Mouse (Mus musculus) stomach, embryonic 16.5 days (tissue): ENCODE data around the gene Atp2a1. TPM values are rescaled to one million over a fixed set of nuclear protein-coding genes. Genes with fewer than 3 reads are reported as not detected.

Experiments used
- ATAC-seq: fragments of 200-750 bp; cut with Nextera tagmentation; 2 replicates; pipeline ENCODE4 v1.8.0; 2017; ENCODE audit warnings: moderate number of reproducible peaks, moderate TSS enrichment; ENCODE audit not compliant: insufficient read depth, low FRiP score
- H3K27ac ChIP-seq: fragments of 300-500 bp; sonication (generic); 2 replicates; pipeline ENCODE4 v1.5.1; 2014; ENCODE audit warnings: low read length
- H3K27me3 ChIP-seq: fragments of 300-500 bp; sonication (generic); 2 replicates; pipeline ENCODE4 v1.6.1; 2014; ENCODE audit warnings: low read length, control low read depth, mixed read lengths; ENCODE audit not compliant: control insufficient read depth, insufficient read depth
- H3K36me3 ChIP-seq: fragments of 300-500 bp; sonication (generic); 2 replicates; pipeline ENCODE4 v1.6.1; 2014; ENCODE audit warnings: low read length; ENCODE audit not compliant: control insufficient read depth, insufficient read depth
- H3K4me1 ChIP-seq: fragments of 300-500 bp; sonication (generic); 2 replicates; pipeline ENCODE4 v1.6.1; 2014; ENCODE audit warnings: low read length, control low read depth, mixed read lengths; ENCODE audit not compliant: control insufficient read depth, insufficient read depth
- H3K4me2 ChIP-seq: fragments of 300-500 bp; sonication (generic); 2 replicates; pipeline ENCODE4 v1.6.1; 2014; ENCODE audit warnings: low read depth, low read length, mixed read lengths
- H3K4me3 ChIP-seq: fragments of 300-500 bp; sonication (generic); replicated peaks from 2 replicates; pipeline ENCODE4 v1.5.1; 2014; ENCODE audit warnings: mild to moderate bottlenecking, low read length
- H3K9ac ChIP-seq: fragments of 300-500 bp; sonication (generic); 2 replicates; pipeline ENCODE4 v1.6.1; 2014; ENCODE audit warnings: low read length
- H3K9me3 ChIP-seq: fragments of 300-500 bp; sonication (generic); replicated peaks from 2 replicates; pipeline ENCODE4 v1.6.1; 2016; ENCODE audit warnings: low read length, control low read depth; ENCODE audit not compliant: control insufficient read depth
- WGBS: fragments of 180-500 bp; shearing (Covaris S2); extraction: QIAGEN DNeasy Blood & Tissue Kit; methylation state at CpG from one replicate; pipeline ENCODE4 v1.1.7; 2014; 5-methylcytosine and 5-hydroxymethylcytosine counted together
- polyA plus RNA-seq: library from polyadenylated mRNA; unstranded; fragments of >200 nt; fragmentation: Nextera tagmentation; extraction: Ambion mirVana; gene quantifications from 2 replicates; pipeline ENCODE4 v1.2.1, GENCODE M21; 2015

The Atp2a1 gene
- polyA plus RNA-seq, 1 experiment from 2014 or later = 110 TPM

DNA sequence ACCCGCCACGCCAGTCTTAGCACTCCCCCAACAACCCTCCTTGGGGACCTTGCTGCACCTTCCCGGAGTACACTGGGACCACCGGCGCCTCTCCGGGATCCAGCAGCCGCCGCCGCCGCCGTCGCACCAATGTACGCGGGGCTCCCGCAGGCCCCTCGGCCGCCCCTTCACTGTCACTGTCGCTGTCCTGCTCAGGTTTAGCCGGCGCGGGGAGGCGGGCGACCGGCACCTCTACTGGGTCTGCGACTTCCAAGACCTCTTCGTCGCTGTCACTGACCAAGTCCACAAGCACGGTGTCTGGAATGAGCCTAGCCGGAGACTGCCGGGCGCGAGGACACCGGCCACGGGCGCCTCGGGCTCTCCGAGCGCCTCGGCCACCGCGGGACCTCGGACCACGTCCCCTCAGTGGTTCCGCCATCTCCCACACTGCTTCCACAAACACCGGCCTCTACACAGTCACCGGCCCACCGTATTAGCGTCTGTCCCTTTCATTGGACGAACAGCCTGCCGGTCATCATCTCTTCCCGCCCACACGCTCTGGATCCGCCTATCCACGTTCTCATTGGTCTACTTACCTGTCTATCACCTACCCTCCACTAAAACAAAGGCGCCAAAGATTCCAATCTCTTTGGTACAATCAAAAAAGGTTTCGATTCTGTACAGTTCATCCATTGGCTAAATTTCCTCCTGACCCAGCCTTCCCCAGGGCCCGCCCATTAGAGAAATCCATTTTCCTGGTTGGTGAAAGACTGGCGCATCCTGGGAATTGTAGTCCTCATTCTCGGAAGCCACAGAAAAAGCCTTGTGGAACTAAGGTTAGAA lies 66.4 kb downstream of the Atp2a1 start, which contains the start of gene Nfatc2ip:
Nfatc2ip (minus strand) TSS at position 440 of the 822 bp plus-strand sequence.
- peak; percentile 100 for ATAC-seq
- Histone ChIP-seq H3K27ac (peak within 1 kb of the TSS; percentile 38; the same call in 1 of the 2 replicates), H3K4me2 (peak within 1 kb of the TSS; percentile 88), H3K4me1 (peaks cover 6% of the 10 kb centered on the region; the same call in 1 of the 2 replicates), H3K4me3 (peak within 1 kb of the TSS; percentile 94), H3K27me3 (no peaks in the 10 kb centered on the region), H3K36me3 (no peaks in the 10 kb centered on the region), H3K9me3 (no peaks in the 10 kb centered on the region), H3K9ac (peak within 1 kb of the TSS; percentile 89)
- WGBS = under 1% methylated on average over 59 of the region's 59 CpGs

Other genes with a start within 250 kb of the Atp2a1 start
- 8.1 and 9.7 TPM in 2 replicates for gene Sbk1, start 190.5 kb downstream of the Atp2a1 start, polyA plus RNA-seq
- gene Lat, start 93.5 kb downstream of the Atp2a1 start, polyA plus RNA-seq = 0.51 and 2.0 TPM in 2 replicates
- gene Spns1, start 85.7 kb downstream of the Atp2a1 start, polyA plus RNA-seq = 48.1 and 52.4 TPM in 2 replicates
- gene Nfatc2ip, start 66.4 kb downstream of the Atp2a1 start, polyA plus RNA-seq = 1.1 and 1.4 TPM in 2 replicates
- 0.62 and 0.75 TPM in 2 replicates for gene Cd19, start 48.2 kb downstream of the Atp2a1 start, polyA plus RNA-seq
- gene Rabep2, start 34.3 kb downstream of the Atp2a1 start, polyA plus RNA-seq = 28.0 and 31.5 TPM in 2 replicates
- 40.9 and 42.1 TPM in 2 replicates for gene Sh2b1, start 12.3 kb upstream of the Atp2a1 start, polyA plus RNA-seq
- 140 and 154 TPM in 2 replicates for gene Tufm, start 24.3 kb upstream of the Atp2a1 start, polyA plus RNA-seq
- gene Atxn2l, start 40.3 kb upstream of the Atp2a1 start, polyA plus RNA-seq = 31.2 and 33.4 TPM in 2 replicates
- gene Eif3c, start 103.3 kb upstream of the Atp2a1 start, polyA plus RNA-seq = 165 and 176 TPM in 2 replicates
- gene Apobr, start 121.8 kb upstream of the Atp2a1 start, polyA plus RNA-seq = 1.4 and 2.2 TPM in 2 replicates
- gene Cln3, start 122.7 kb upstream of the Atp2a1 start, polyA plus RNA-seq = 30.4 and 33.3 TPM in 2 replicates
- gene Il27, start 131.8 kb upstream of the Atp2a1 start, polyA plus RNA-seq = not detected in 2 replicates
- gene Nupr1, start 167.8 kb upstream of the Atp2a1 start, polyA plus RNA-seq = 133 and 141 TPM in 2 replicates
- gene Sgf29, start 186.2 kb upstream of the Atp2a1 start, polyA plus RNA-seq = 40.4 and 47.6 TPM in 2 replicates
- gene Sult1a1, start 213.3 kb upstream of the Atp2a1 start, polyA plus RNA-seq = 11.9 and 13.0 TPM in 2 replicates
- gene Bola2, start 232.3 kb upstream of the Atp2a1 start, polyA plus RNA-seq = 93.0 and 107 TPM in 2 replicates
- gene Slx1b, start 232.7 kb upstream of the Atp2a1 start, polyA plus RNA-seq = 9.0 and 9.5 TPM in 2 replicates
- 45.8 and 55.5 TPM in 2 replicates for gene Coro1a, start 244.7 kb upstream of the Atp2a1 start, polyA plus RNA-seq